ENCODE assay signal across 8 mouse cellular contexts in the genomic region with DNA sequence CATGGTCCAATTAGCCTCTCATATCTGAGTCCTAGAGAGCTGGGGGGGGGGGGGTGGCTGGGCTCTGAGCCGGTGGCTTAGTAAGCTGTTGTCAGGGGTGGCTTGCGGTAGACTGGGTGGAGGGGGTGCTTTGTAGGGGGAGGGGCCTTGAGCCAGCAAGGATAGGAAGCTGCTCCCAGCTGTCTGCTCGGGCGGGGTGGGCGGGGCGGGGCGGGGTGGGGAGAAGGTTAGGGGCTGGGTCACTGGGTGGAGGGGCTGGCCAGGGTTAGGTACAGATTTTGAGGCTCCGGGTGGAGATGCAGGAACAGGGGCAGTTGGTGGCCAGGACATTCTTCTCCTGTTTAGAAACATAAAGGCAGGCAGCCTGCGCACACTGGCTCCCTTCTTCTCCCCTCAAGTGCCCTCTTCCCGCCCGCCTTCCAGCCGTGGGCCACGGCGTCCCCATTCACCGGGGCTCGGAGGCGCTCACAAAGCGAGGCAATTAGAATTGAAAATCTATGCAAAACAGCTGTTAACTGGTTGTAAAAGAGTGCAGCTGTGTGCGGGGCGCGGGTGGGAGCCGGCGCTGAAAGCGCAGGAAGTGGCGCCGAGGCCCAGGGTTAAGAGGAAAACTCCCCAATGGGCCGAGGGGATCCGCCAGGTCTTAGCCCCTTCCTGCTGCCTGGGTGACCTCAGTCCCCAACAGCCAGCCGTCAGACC. TPM values are rescaled to one million over a fixed set of nuclear protein-coding genes. Genes with fewer than 3 reads are reported as not detected.
A peak's percentile ranks its signal among the peaks of the same experiment; 100 is the strongest.
DNase-seq lines count a peak whose midpoint lies in the region; ATAC-seq and TF ChIP-seq lines count a peak whose summit lies in the region.

No protein-coding gene starts in this region.

- H3K27ac ChIP-seq in heart, postnatal 0 days (ENCODE audit: low read depth), result peak overlapping the region; percentile 78
- H3K27ac ChIP-seq in hindbrain, embryonic 11.5 days (ENCODE audit: low read depth, low read length), result peak overlapping the region; percentile 99
- peak overlapping the region; percentile 97 for H3K27ac ChIP-seq in midbrain, embryonic 12.5 days (replicated peaks)

- DNase-seq in heart, postnatal 0 days (ENCODE audit: low spot score), result no peak
- no peak for DNase-seq in heart, postnatal 4 days
- DNase-seq in G1E (ENCODE audit: low spot score), result peak; percentile 67
- DNase-seq in hindbrain, embryonic 11.5 days (ENCODE audit: low spot score), result peak; percentile 75
- peak; percentile 74 to 76 for DNase-seq in thymus, postnatal 10 days (ENCODE audit: low spot score in 2 of 2)
- DNase-seq in c-Kit-positive CD71-positive TER-119-positive erythroid progenitor cells, embryonic 14.5 days (ENCODE audit: low spot score), result no peak
- DNase-seq in testis, postnatal 10 days (ENCODE audit: low spot score), result no peak

- no peak for TF ChIP-seq CTCF in heart, postnatal 0 days (IDR thresholded peaks at IDR 0.05; ENCODE audit: low read depth)
- no peak for TF ChIP-seq CTCF in G1E (IDR thresholded peaks at IDR 0.05; ENCODE audit: low read depth, low read length)

- no peak for TF ChIP-seq EP300 in heart, postnatal 0 days (IDR thresholded peaks at IDR 0.05; ENCODE audit: low read depth)

- ATAC-seq in heart, postnatal 0 days (ENCODE audit: insufficient read depth, low read depth), result no peak
- ATAC-seq in G1E (ENCODE audit: extremely low read depth, insufficient number of reproducible peaks, low FRiP score, poor library complexity, severe bottlenecking), result no peak
- ATAC-seq in hindbrain, embryonic 11.5 days (ENCODE audit: low FRiP score), result peak; percentile 63
- peak; percentile 58 for ATAC-seq in midbrain, embryonic 12.5 days (ENCODE audit: low FRiP score, low read depth)

- H3K4me1 ChIP-seq in heart, postnatal 0 days (ENCODE audit: control insufficient read depth, insufficient read depth), result peaks cover 32% of the 10 kb centered on the region
- peaks cover 88% of the 10 kb centered on the region for H3K4me1 ChIP-seq in G1E (ENCODE audit: insufficient read depth, low read depth, low read length)
- H3K4me1 ChIP-seq in hindbrain, embryonic 11.5 days (replicated peaks; ENCODE audit: control insufficient read depth, insufficient read depth, low read length), result peaks cover 69% of the 10 kb centered on the region
- peaks cover 95% of the 10 kb centered on the region for H3K4me1 ChIP-seq in midbrain, embryonic 12.5 days

- peak overlapping the region; percentile 48 for H3K4me2 ChIP-seq in heart, postnatal 0 days (ENCODE audit: low read depth, low read length)
- H3K4me2 ChIP-seq in hindbrain, embryonic 11.5 days (replicated peaks; ENCODE audit: low read depth, low read length), result peak overlapping the region; percentile 44
- peak overlapping the region; percentile 49 for H3K4me2 ChIP-seq in midbrain, embryonic 12.5 days (replicated peaks)

- no peak overlapping the region for H3K9ac ChIP-seq in heart, postnatal 0 days (replicated peaks; ENCODE audit: low read depth, low read length)
- H3K9ac ChIP-seq in hindbrain, embryonic 11.5 days (ENCODE audit: low read depth, low read length), result peak overlapping the region; percentile 54
- peak overlapping the region; percentile 46 for H3K9ac ChIP-seq in midbrain, embryonic 12.5 days (replicated peaks)

- H3K9me3 ChIP-seq in heart, postnatal 0 days (replicated peaks; ENCODE audit: control insufficient read depth, low read length), result no peaks in the 10 kb centered on the region
- no peaks in the 10 kb centered on the region for H3K9me3 ChIP-seq in G1E (replicated peaks)
- H3K9me3 ChIP-seq in hindbrain, embryonic 11.5 days (ENCODE audit: control insufficient read depth, low read length), result no peaks in the 10 kb centered on the region
- H3K9me3 ChIP-seq in midbrain, embryonic 12.5 days, result no peaks in the 10 kb centered on the region

- no peaks in the 10 kb centered on the region for H3K36me3 ChIP-seq in heart, postnatal 0 days (replicated peaks; ENCODE audit: control insufficient read depth, insufficient read depth, low read length)
- H3K36me3 ChIP-seq in G1E (replicated peaks), result peaks cover 25% of the 10 kb centered on the region
- no peaks in the 10 kb centered on the region for H3K36me3 ChIP-seq in hindbrain, embryonic 11.5 days (ENCODE audit: control insufficient read depth, insufficient read depth, low read length)
- no peaks in the 10 kb centered on the region for H3K36me3 ChIP-seq in midbrain, embryonic 12.5 days

- H3K27me3 ChIP-seq in heart, postnatal 0 days (ENCODE audit: control insufficient read depth, insufficient read depth, low read length), result no peaks in the 10 kb centered on the region
- H3K27me3 ChIP-seq in G1E (ENCODE audit: insufficient read depth, low read length), result peaks cover 72% of the 10 kb centered on the region
- H3K27me3 ChIP-seq in hindbrain, embryonic 11.5 days (ENCODE audit: control insufficient read depth, insufficient read depth, low read length), result peaks cover 7% of the 10 kb centered on the region
- H3K27me3 ChIP-seq in midbrain, embryonic 12.5 days, result peaks cover 18% of the 10 kb centered on the region

- 16% methylated on average over 28 of the region's 29 CpGs for WGBS in heart, postnatal 0 days
- under 1% methylated on average over 28 of the region's 29 CpGs for WGBS in hindbrain, embryonic 11.5 days
- 1% methylated on average over 29 of the region's 29 CpGs for WGBS in midbrain, embryonic 12.5 days

- H3K4me3 ChIP-seq in heart, postnatal 0 days (ENCODE audit: low read depth, low read length), result peak overlapping the region; percentile 10; the same call in 1 of the 2 replicates
- peak overlapping the region; percentile 42; the same call in 1 of the 2 replicates for H3K4me3 ChIP-seq in G1E (ENCODE audit: low read depth, low read length)
- H3K4me3 ChIP-seq in hindbrain, embryonic 11.5 days (ENCODE audit: low read depth, low read length), result no peak overlapping the region
- peak overlapping the region; percentile 16; the same call in 1 of the 2 replicates for H3K4me3 ChIP-seq in midbrain, embryonic 12.5 days

RNA-seq across cellular contexts. Expression of a gene that starts 56.4 kb away (rescaled TPM):
- total RNA-seq in heart, postnatal 0 days (2014; rRNA removed; ENCODE audit: low replicate concordance), result 29.8 and 52.1 TPM in 2 replicates
- polyA plus RNA-seq in heart, postnatal 0 days (2015; fragmentation: Nextera tagmentation; extraction: Ambion mirVana), result 19.3 and 23.8 TPM in 2 replicates
- total RNA-seq in heart, postnatal 4 days (2021), result 10 to 100 TPM; 42.0 to 43.2 TPM
- total RNA-seq in G1E (2014; fragmentation: Nextera tagmentation), result 34.6 and 43.9 TPM in 2 replicates
- total RNA-seq in G1E (2017), result 11.3 and 27.9 TPM in 2 replicates
- 49.8 and 83.4 TPM in 2 replicates for polyA plus RNA-seq in G1E (2012)
- 94.8 and 96.9 TPM in 2 replicates for polyA plus RNA-seq in hindbrain, embryonic 11.5 days (2014; fragmentation: Nextera tagmentation; extraction: Ambion mirVana)
- polyA plus RNA-seq in midbrain, embryonic 12.5 days (2016; fragmentation: Nextera tagmentation; extraction: Ambion mirVana), result 73.7 and 84.8 TPM in 2 replicates

Comparison
In these comparisons a context has a peak if more than half of its experiments do, and no peak if none do; other contexts are left out.
1. ATAC-seq: peak in hindbrain, embryonic 11.5 days (single experiment) and midbrain, embryonic 12.5 days (single experiment); none in heart, postnatal 0 days (single experiment) and G1E (single experiment).
2. DNase-seq: peak in G1E (single experiment), hindbrain, embryonic 11.5 days (single experiment) and thymus, postnatal 10 days (2 of 2); none in heart, postnatal 0 days (single experiment), heart, postnatal 4 days (single experiment), c-Kit-positive CD71-positive TER-119-positive erythroid progenitor cells, embryonic 14.5 days (single experiment) and testis, postnatal 10 days (single experiment).
3. Peak in every context shown above with its lines, with median percentiles within 50 percentile points of each other: H3K27ac ChIP-seq and H3K4me2 ChIP-seq.